Mouse (Mus musculus) brain, embryonic 14.5 days (tissue): ENCODE measurements around the gene Tbck.

Source experiments
- CTCF ChIP-seq: fragments of 200-500 bp; IDR thresholded peaks from 2 replicates; pipeline ENCODE4 v1.5.1; 2012; ENCODE audit warnings: inconsistent platforms, mild to moderate bottlenecking, moderate library complexity, borderline replicate concordance; ENCODE audit not compliant: insufficient read depth, insufficient read length; ENCODE audit errors: extremely low read depth
- POLR2A ChIP-seq: fragments of 200-500 bp; IDR thresholded peaks from 2 replicates; pipeline ENCODE4 v1.6.1; 2012; ENCODE audit warnings: mild to moderate bottlenecking, inconsistent platforms, borderline replicate concordance; ENCODE audit not compliant: poor library complexity, insufficient read depth, insufficient read length, severe bottlenecking; ENCODE audit errors: extremely low read depth

DNA sequence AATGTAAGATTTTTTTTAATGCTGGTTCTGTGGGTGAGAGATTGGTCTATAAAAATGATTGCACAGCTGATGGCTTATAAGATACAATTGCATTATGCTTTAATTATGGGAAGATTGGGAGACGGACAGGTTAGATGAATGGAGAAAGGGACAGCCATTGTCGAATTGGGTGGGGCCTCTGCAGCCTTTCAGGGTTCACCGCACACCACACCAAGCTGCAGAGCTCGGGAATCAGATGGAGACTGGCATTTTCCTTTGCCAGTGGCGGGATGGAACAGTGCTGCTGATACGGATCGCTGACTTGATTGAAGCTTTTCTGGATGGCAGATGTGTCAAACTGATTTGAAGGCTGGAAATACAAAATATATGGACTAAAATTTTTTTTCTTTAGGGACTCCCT is 88.1 kb downstream of the Tbck start:
- no peak for TF ChIP-seq POLR2A
- no peak for TF ChIP-seq CTCF
